Mouse (Mus musculus) MEL (cell line): ENCODE results near the gene Scd4. TPM values are rescaled to one million over a fixed set of nuclear protein-coding genes. Genes with fewer than 3 reads are reported as not detected.

Experiments used
- DNase-seq: peaks from one replicate; pipeline ENCODE4 v3.0.0; 2011; ENCODE audit warnings: low read depth, low spot score
- H3K27ac ChIP-seq: 2 replicates; pipeline ENCODE4 v1.5.1; 2012; ENCODE audit warnings: low read depth, mild to moderate bottlenecking, control low read depth, low read length, moderate library complexity; ENCODE audit not compliant: control insufficient read depth
- H3K27me3 ChIP-seq, 2 experiments: fragments of 150-350 bp in 1 of 2; sonication (generic) in 1 of 2; 2 replicates each; pipeline ENCODE4 v1.6.1; 2012; ENCODE audit warnings: low read length in 2 of 2, mild to moderate bottlenecking in 2 of 2, improper control_type of control experiment in 1 of 2, moderate library complexity in 1 of 2; ENCODE audit not compliant: insufficient read depth in 2 of 2, control insufficient read depth in 1 of 2
- H3K36me3 ChIP-seq, 2 experiments: 2 replicates each; pipeline ENCODE4 v1.6.1; 2012 to 2014; ENCODE audit warnings: low read length in 2 of 2, improper control_type of control experiment in 1 of 2, inconsistent platforms in 1 of 2, mild to moderate bottlenecking in 1 of 2; ENCODE audit not compliant: insufficient read depth in 2 of 2, control insufficient read depth in 1 of 2
- H3K4me1 ChIP-seq, 2 experiments: fragments of 150-350 bp in 1 of 2; sonication (generic) in 1 of 2; 2 replicates each; pipeline ENCODE4 v1.6.1; 2012; ENCODE audit warnings: low read length in 2 of 2, improper control_type of control experiment in 1 of 2, mild to moderate bottlenecking in 1 of 2; ENCODE audit not compliant: insufficient read depth in 2 of 2, control insufficient read depth in 1 of 2
- H3K4me3 ChIP-seq, 2 experiments: fragments of 150-350 bp in 1 of 2; sonication (generic) in 1 of 2; 2 replicates each; pipeline ENCODE4 v1.5.1; 2012; ENCODE audit warnings: low read depth in 2 of 2, low read length in 2 of 2, mild to moderate bottlenecking in 2 of 2, moderate library complexity in 2 of 2, control low read depth in 1 of 2, improper control_type of control experiment in 1 of 2; ENCODE audit not compliant: control insufficient read depth in 1 of 2, insufficient read depth in 1 of 2
- H3K79me2 ChIP-seq: 2 replicates; pipeline ENCODE4 v1.6.1; 2012; ENCODE audit warnings: mild to moderate bottlenecking, low read length, moderate library complexity; ENCODE audit not compliant: control insufficient read depth, poor library complexity, insufficient read depth
- H3K9ac ChIP-seq: 2 replicates; pipeline ENCODE4 v1.6.1; 2012; ENCODE audit warnings: low read depth, mild to moderate bottlenecking, control low read depth, low read length, moderate library complexity; ENCODE audit not compliant: control insufficient read depth, poor library complexity, severe bottlenecking
- H3K9me3 ChIP-seq: fragments of 150-350 bp; sonication (generic); replicated peaks from 2 replicates; pipeline ENCODE4 v1.6.1; 2012; ENCODE audit warnings: mild to moderate bottlenecking, low read length, improper control_type of control experiment, moderate library complexity; ENCODE audit not compliant: insufficient read depth
- BHLHE40 ChIP-seq: IDR thresholded peaks from 2 replicates; pipeline ENCODE4 v1.6.1; 2012; ENCODE audit warnings: low read depth, mild to moderate bottlenecking, inconsistent platforms, low read length, improper control_type of control experiment, borderline replicate concordance
- CHD2 ChIP-seq: IDR thresholded peaks from 2 replicates; pipeline ENCODE4 v1.6.1; 2011; ENCODE audit warnings: low read length, improper control_type of control experiment
- CTCF ChIP-seq, 3 experiments: IDR thresholded peaks in 2 of 3; conservative IDR thresholded peaks in 1 of 3; 2 replicates each; pipeline ENCODE4 v1.5.1; 2011 to 2012; ENCODE audit warnings: low read length in 3 of 3, low read depth in 2 of 3, mild to moderate bottlenecking in 2 of 3, improper control_type of control experiment in 1 of 3, inconsistent platforms in 1 of 3, mixed read lengths in 1 of 3, moderate library complexity in 1 of 3; ENCODE audit not compliant: control insufficient read depth in 1 of 3, insufficient read depth in 1 of 3, poor library complexity in 1 of 3, severe bottlenecking in 1 of 3
- E2F4 ChIP-seq: IDR thresholded peaks from 2 replicates; pipeline ENCODE4 v1.6.1; 2011; ENCODE audit warnings: low read depth, low read length, improper control_type of control experiment, borderline replicate concordance
- ELF1 ChIP-seq: IDR thresholded peaks from 2 replicates; pipeline ENCODE4 v1.6.1; 2014; ENCODE audit warnings: low read depth, mild to moderate bottlenecking, inconsistent platforms, low read length, improper control_type of control experiment, moderate library complexity
- EP300 ChIP-seq, 2 experiments: IDR thresholded peaks; 2 replicates each; pipeline ENCODE4 v1.6.1; 2011; ENCODE audit warnings: improper control_type of control experiment in 2 of 2, low read length in 2 of 2, low read depth in 1 of 2, mild to moderate bottlenecking in 1 of 2
- ETS1 ChIP-seq: IDR thresholded peaks from 2 replicates; pipeline ENCODE4 v1.6.1; 2012; ENCODE audit warnings: low read depth, mild to moderate bottlenecking, inconsistent platforms, low read length, improper control_type of control experiment, moderate library complexity
- GABPA ChIP-seq: IDR thresholded peaks from 2 replicates; pipeline ENCODE4 v1.6.1; 2012; ENCODE audit warnings: low read depth, mild to moderate bottlenecking, inconsistent platforms, low read length, improper control_type of control experiment, moderate library complexity
- GATA1 ChIP-seq: IDR thresholded peaks from 2 replicates; pipeline ENCODE4 v1.6.1; 2011; ENCODE audit warnings: low read depth, low read length, improper control_type of control experiment
- HCFC1 ChIP-seq: IDR thresholded peaks from 2 replicates; pipeline ENCODE4 v1.6.1; 2012; ENCODE audit warnings: low read depth, mild to moderate bottlenecking, inconsistent platforms, low read length, improper control_type of control experiment, moderate library complexity
- KAT2A ChIP-seq: conservative IDR thresholded peaks from 2 replicates; pipeline ENCODE4 v1.6.1; 2012; ENCODE audit warnings: low read depth, low read length, improper control_type of control experiment, inconsistent platforms
- MAFK ChIP-seq: IDR thresholded peaks from 2 replicates; pipeline ENCODE4 v1.6.1; 2011; ENCODE audit warnings: low read depth, mild to moderate bottlenecking, low read length, improper control_type of control experiment, borderline replicate concordance
- MAX ChIP-seq: IDR thresholded peaks from 2 replicates; pipeline ENCODE4 v1.6.1; 2011; ENCODE audit warnings: low read length, improper control_type of control experiment
- MEF2A ChIP-seq: IDR thresholded peaks from 2 replicates; pipeline ENCODE4 v1.6.1; 2014; ENCODE audit warnings: low read depth, mild to moderate bottlenecking, inconsistent platforms, low read length, improper control_type of control experiment; ENCODE audit not compliant: poor library complexity, insufficient replicate concordance, severe bottlenecking; ENCODE audit errors: extremely low read depth
- MYB ChIP-seq: IDR thresholded peaks from 2 replicates; pipeline ENCODE4 v1.6.1; 2011; ENCODE audit warnings: mild to moderate bottlenecking, low read depth, low read length, improper control_type of control experiment
- MYC ChIP-seq: IDR thresholded peaks from 2 replicates; pipeline ENCODE4 v1.6.1; 2011; ENCODE audit warnings: low read depth, mild to moderate bottlenecking, low read length, improper control_type of control experiment, moderate library complexity
- NELFE ChIP-seq: IDR thresholded peaks from 2 replicates; pipeline ENCODE4 v1.6.1; 2011; ENCODE audit warnings: low read depth, low read length, improper control_type of control experiment
- NRF1 ChIP-seq: IDR thresholded peaks from 2 replicates; pipeline ENCODE4 v1.6.1; 2014; ENCODE audit warnings: low read depth, mild to moderate bottlenecking, inconsistent platforms, low read length, improper control_type of control experiment, moderate library complexity; ENCODE audit not compliant: poor library complexity, insufficient read depth, severe bottlenecking
- POLR2A ChIP-seq, 2 experiments: IDR thresholded peaks; 2 replicates each; pipeline ENCODE4 v1.6.1; 2011 to 2012; ENCODE audit warnings: low read length in 2 of 2, mild to moderate bottlenecking in 2 of 2, control low read depth in 1 of 2, improper control_type of control experiment in 1 of 2, low read depth in 1 of 2, moderate library complexity in 1 of 2; ENCODE audit not compliant: control insufficient read depth in 1 of 2, insufficient read depth in 1 of 2, poor library complexity in 1 of 2
- POLR2AphosphoS2 ChIP-seq: IDR thresholded peaks from 2 replicates; pipeline ENCODE4 v1.6.1; 2011; ENCODE audit warnings: low read length, improper control_type of control experiment
- POLR2AphosphoS5 ChIP-seq: IDR thresholded peaks from 2 replicates; pipeline ENCODE4 v1.6.1; 2012; ENCODE audit warnings: low read depth, borderline replicate concordance, mild to moderate bottlenecking, inconsistent platforms, low read length, moderate library complexity, mixed read lengths
- RCOR1 ChIP-seq: IDR thresholded peaks from 2 replicates; pipeline ENCODE4 v1.6.1; 2012; ENCODE audit warnings: low read depth, mild to moderate bottlenecking, inconsistent platforms, low read length, improper control_type of control experiment
- SIN3A ChIP-seq: IDR thresholded peaks from 2 replicates; pipeline ENCODE4 v1.6.1; 2012; ENCODE audit warnings: low read length, improper control_type of control experiment, inconsistent platforms
- TAL1 ChIP-seq: IDR thresholded peaks from 2 replicates; pipeline ENCODE4 v1.6.1; 2012; ENCODE audit warnings: mild to moderate bottlenecking, inconsistent platforms, low read length, moderate library complexity, mixed read lengths
- TBP ChIP-seq: IDR thresholded peaks from 2 replicates; pipeline ENCODE4 v1.8.0; 2011; ENCODE audit warnings: low read depth, low read length, improper control_type of control experiment
- USF1 ChIP-seq: IDR thresholded peaks from 2 replicates; pipeline ENCODE4 v1.6.1; 2014; ENCODE audit warnings: low read depth, mild to moderate bottlenecking, inconsistent platforms, low read length, improper control_type of control experiment, moderate library complexity
- ZKSCAN1 ChIP-seq: IDR thresholded peaks from 2 replicates; pipeline ENCODE4 v1.6.1; 2012; ENCODE audit warnings: low read depth, mild to moderate bottlenecking, inconsistent platforms, low read length, improper control_type of control experiment, moderate library complexity
- ZMIZ1 ChIP-seq: IDR thresholded peaks from 2 replicates; pipeline ENCODE4 v1.6.1; 2012; ENCODE audit warnings: low read depth, mild to moderate bottlenecking, inconsistent platforms, low read length, improper control_type of control experiment, moderate library complexity
- ZNF384 ChIP-seq: IDR thresholded peaks from 2 replicates; pipeline ENCODE4 v1.6.1; 2012; ENCODE audit warnings: low read depth, mild to moderate bottlenecking, inconsistent platforms, low read length, improper control_type of control experiment
- polyA plus RNA-seq, 2 experiments: library from polyadenylated mRNA; stranded (reverse) in 1 of 2; unstranded in 1 of 2; fragments of >175 nt in 1 of 2; fragments of >200 nt in 1 of 2; gene quantifications; 2 replicates each; pipeline versions ENCODE4 v1.2.1 to v1.2.4; 2012; ENCODE audit warnings: low replicate concordance in 2 of 2, low read depth in 1 of 2; ENCODE audit not compliant: insufficient read length in 2 of 2, insufficient read depth in 1 of 2, missing spikeins in 1 of 2
- total RNA-seq: library from RNA; depleted of rRNA; stranded (reverse); fragments of 300-350 nt; gene quantifications from 2 replicates; pipeline ENCODE4 v1.2.3, GENCODE M21; 2012

The Scd4 gene
- total and polyA plus RNA-seq, 3 experiments, result 0.31 to 0.36 TPM; not detected in 1

GRCm38 (mm10) chr19:44358700-44359099 is 25.8 kb downstream of the Scd4 start:
- no peak for TF ChIP-seq BHLHE40
- no peak for TF ChIP-seq RCOR1
- TF ChIP-seq CTCF (IDR thresholded peaks at IDR 0.05 in 2 of 3, conservative IDR thresholded peaks at IDR 0.05 in 1 of 3; ENCODE audit: control insufficient read depth in 1 of 3, insufficient read depth in 1 of 3, low read depth in 2 of 3, low read length in 3 of 3, poor library complexity in 1 of 3, severe bottlenecking in 1 of 3), result no peak
- TF ChIP-seq TAL1, result no peak
- no peak for TF ChIP-seq MAX
- TF ChIP-seq NELFE, result no peak
- no peak for TF ChIP-seq ZNF384

GRCm38 (mm10) chr19:44363529-44363928 is 30.6 kb downstream of the Scd4 start:
- Histone ChIP-seq H3K27ac (no peak overlapping the region), H3K9me3 (no peaks in the 10 kb centered on the region), H3K27me3 (peaks cover 0 to 3% of the 10 kb centered on the region in 2 experiments; a peak in 3 of 4 replicates), H3K9ac (no peak overlapping the region), H3K36me3 (no peaks in the 10 kb centered on the region), H3K4me1 (no peaks in the 10 kb centered on the region; a peak in 1 of 4 replicates), H3K4me3 (0 out of 4 replicates have a peak overlapping the region, but pooled peaks of 1 of the 2 experiments have one; percentile 6), H3K79me2 (no peaks in the 10 kb centered on the region)
- peak; percentile 95 for DNase-seq
- TF ChIP-seq EP300 (IDR thresholded peaks at IDR 0.05; ENCODE audit: low read depth in 1 of 2, low read length in 2 of 2) (peak; percentile 42 to 49; a peak in 2 of 4 replicates), POLR2AphosphoS5 (no peak), ETS1 (no peak), ZKSCAN1 (no peak), E2F4 (no peak), MAFK (no peak), ZNF384 (peak; percentile 39; the same call in 1 of the 2 replicates), NELFE (no peak), MAX (peak; percentile 94), HCFC1 (0 out of 2 replicates have a peak, but pooled peaks have one; percentile 40), POLR2A (IDR thresholded peaks at IDR 0.05; ENCODE audit: control insufficient read depth in 1 of 2, insufficient read depth in 1 of 2, low read depth in 1 of 2, low read length in 2 of 2, poor library complexity in 1 of 2) (no peak), GATA1 (peak; percentile 91), CTCF (IDR thresholded peaks at IDR 0.05 in 2 of 3, conservative IDR thresholded peaks at IDR 0.05 in 1 of 3; ENCODE audit: control insufficient read depth in 1 of 3, insufficient read depth in 1 of 3, low read depth in 2 of 3, low read length in 3 of 3, poor library complexity in 1 of 3, severe bottlenecking in 1 of 3) (peak in 2 of 3 experiments; percentile 94 to 100; a peak in 5 of 6 replicates), NRF1 (peak; percentile 42; the same call in 1 of the 2 replicates), POLR2AphosphoS2 (no peak), CHD2 (no peak), SIN3A (peak; percentile 71; the same call in 1 of the 2 replicates), TAL1 (no peak), BHLHE40 (0 out of 2 replicates have a peak, but pooled peaks have one; percentile 40), ELF1 (no peak), TBP (0 out of 2 replicates have a peak, but pooled peaks have one; percentile 54), ZMIZ1 (no peak), USF1 (peak; percentile 78), MEF2A (0 out of 2 replicates have a peak, but pooled peaks have one; percentile 11), MYC (peak; percentile 83), GABPA (no peak), KAT2A (no peak), MYB (no peak)

More at GRCm38 (mm10) chr19:44358700-44359099, 25.8 kb downstream of the Scd4 start:
- Histone ChIP-seq H3K4me3 (no peak overlapping the region), H3K27me3 (peaks cover 13 to 20% of the 10 kb centered on the region in 2 experiments), H3K27ac (no peak overlapping the region), H3K36me3 (no peaks in the 10 kb centered on the region), H3K4me1 (no peaks in the 10 kb centered on the region; a peak in 1 of 4 replicates), H3K79me2 (no peaks in the 10 kb centered on the region), H3K9ac (no peak overlapping the region), H3K9me3 (no peaks in the 10 kb centered on the region)
- peak; percentile 21 for DNase-seq
